Comparison of ENCODE assay signal across 25 mouse cellular contexts in genomic region chr5:148758786-148759185, GRCm38 (mm10).
DNase-seq lines count a peak whose midpoint lies in the region; ATAC-seq and TF ChIP-seq lines count a peak whose summit lies in the region.
"Had no signal": no experiment of that assay in that cellular context is flagged by ENCODE, and none has a peak within 500 bp of the region (broad histone marks: within the 10 kb centered on the region; RNA-seq: fewer than 3 reads in every experiment).

No protein-coding gene starts in this region.

- H3K9me3 ChIP-seq in embryonic facial prominence, embryonic 14.5 days (ENCODE audit: control insufficient read depth, low read length), result 0 out of 2 replicates have a peak, but pooled peaks cover 5% of the 10 kb centered on the region
- H3K9me3 ChIP-seq in embryonic facial prominence, embryonic 10.5 days, result peaks cover 5% of the 10 kb centered on the region; the same call in 1 of the 2 replicates
- H3K9me3 ChIP-seq: forebrain, embryonic 13.5 days; hindbrain, embryonic 13.5 days; limb, embryonic 10.5 days; limb, embryonic 15.5 days; lung, embryonic 15.5 days; stomach, embryonic 15.5 days had no signal

- WGBS in embryonic facial prominence, embryonic 14.5 days, result 64% methylated on average over 7 of the region's 7 CpGs
- 79% methylated on average over 7 of the region's 7 CpGs for WGBS in embryonic facial prominence, embryonic 10.5 days
- 76% methylated on average over 7 of the region's 7 CpGs for WGBS in lung, adult 2 months
- 88% methylated on average over 7 of the region's 7 CpGs for WGBS in thymus, adult 2 months

- H3K27me3 ChIP-seq in embryonic facial prominence, embryonic 14.5 days (replicated peaks; ENCODE audit: control insufficient read depth, insufficient read depth, low read length), result no peaks in the 10 kb centered on the region
- H3K27me3 ChIP-seq in embryonic facial prominence, embryonic 10.5 days (replicated peaks; ENCODE audit: low read depth, poor library complexity, severe bottlenecking), result no peaks in the 10 kb centered on the region
- no peaks in the 10 kb centered on the region for H3K27me3 ChIP-seq in thymus, adult 2 months (ENCODE audit: control insufficient read depth, insufficient read depth, low read length)
- H3K27me3 ChIP-seq: forebrain, embryonic 13.5 days; hindbrain, embryonic 13.5 days; limb, embryonic 15.5 days; lung, embryonic 15.5 days; stomach, embryonic 15.5 days had no signal

- H3K4me3 ChIP-seq in embryonic facial prominence, embryonic 14.5 days (ENCODE audit: low read depth, low read length), result no peak overlapping the region
- no peak overlapping the region for H3K4me3 ChIP-seq in embryonic facial prominence, embryonic 10.5 days
- no peak overlapping the region for H3K4me3 ChIP-seq in lung, adult 2 months (replicated peaks; ENCODE audit: extremely low read depth, low read depth, low read length)
- no peak overlapping the region for H3K4me3 ChIP-seq in thymus, adult 2 months (ENCODE audit: control insufficient read depth, insufficient read depth, low read length)
- H3K4me3 ChIP-seq: forebrain, embryonic 13.5 days; hindbrain, embryonic 13.5 days; limb, embryonic 10.5 days; limb, embryonic 15.5 days; lung, embryonic 15.5 days; stomach, embryonic 15.5 days had no signal

- no peak; the same call in 1 of the 2 replicates for ATAC-seq in embryonic facial prominence, embryonic 14.5 days (ENCODE audit: low read depth)
- ATAC-seq: forebrain, embryonic 13.5 days; midbrain, embryonic 16.5 days had no signal

- intact Hi-C loops in heart, postnatal 10 days (cut with DNase I), result no loop called here

- H3K4me1 ChIP-seq in embryonic facial prominence, embryonic 14.5 days (ENCODE audit: control insufficient read depth, insufficient read depth, low read length), result peaks cover 6% of the 10 kb centered on the region; the same call in 1 of the 2 replicates
- H3K4me1 ChIP-seq in embryonic facial prominence, embryonic 10.5 days, result peaks cover 45% of the 10 kb centered on the region
- H3K4me1 ChIP-seq in lung, adult 2 months (ENCODE audit: control insufficient read depth, insufficient read depth, low read length), result no peaks in the 10 kb centered on the region
- H3K4me1 ChIP-seq in thymus, adult 2 months (replicated peaks; ENCODE audit: control insufficient read depth, insufficient read depth, low read length), result no peaks in the 10 kb centered on the region

- H3K9ac ChIP-seq in embryonic facial prominence, embryonic 14.5 days (ENCODE audit: low read depth, low read length), result no peak overlapping the region
- H3K9ac ChIP-seq: forebrain, embryonic 13.5 days; hindbrain, embryonic 13.5 days; limb, embryonic 15.5 days; liver, embryonic 14.5 days; lung, embryonic 15.5 days; stomach, embryonic 15.5 days had no signal

- no peaks in the 10 kb centered on the region for H3K36me3 ChIP-seq in embryonic facial prominence, embryonic 14.5 days (ENCODE audit: control insufficient read depth, insufficient read depth, low read length)
- no peaks in the 10 kb centered on the region for H3K36me3 ChIP-seq in embryonic facial prominence, embryonic 10.5 days (replicated peaks)
- no peaks in the 10 kb centered on the region for H3K36me3 ChIP-seq in thymus, adult 2 months (ENCODE audit: control insufficient read depth, insufficient read depth, low read length)
- H3K36me3 ChIP-seq: G1E; hindbrain, embryonic 13.5 days; limb, embryonic 10.5 days; limb, embryonic 15.5 days; lung, embryonic 15.5 days; stomach, embryonic 15.5 days had no signal

- DNase-seq in embryonic facial prominence, embryonic 14.5 days (ENCODE audit: low spot score), result peak; percentile 44
- DNase-seq in embryonic facial prominence, embryonic 10.5 days (ENCODE audit: low spot score), result no peak
- DNase-seq in lung, adult 2 months, result peak; percentile 8
- no peak for DNase-seq in lung, postnatal 25 days (ENCODE audit: low spot score)
- DNase-seq in kidney, postnatal 14 days, result peak; percentile 57
- DNase-seq in thymus, adult 2 months, result no peak
- no peak for DNase-seq in heart, postnatal 10 days
- DNase-seq: adrenal gland, postnatal 10 days; cerebellum, adult 8-10 months; gastrocnemius, postnatal 14 days; heart, postnatal 4 days; layer of hippocampus, adult 9-11 months; right cerebral cortex, postnatal 25 days; thymus, postnatal 36 days had no signal

- no peak for TF ChIP-seq CTCF in lung, adult 2 months (IDR thresholded peaks at IDR 0.05; ENCODE audit: insufficient read depth, low read length)
- TF ChIP-seq CTCF in thymus, adult 2 months (IDR thresholded peaks at IDR 0.05; ENCODE audit: borderline replicate concordance, control insufficient read depth, extremely low read depth, insufficient read depth, low read length, poor library complexity), result no peak

- TF ChIP-seq POLR2A in lung, adult 2 months (IDR thresholded peaks at IDR 0.05; ENCODE audit: borderline replicate concordance, extremely low read depth, low read depth, low read length), result no peak
- TF ChIP-seq POLR2A in thymus, adult 2 months (IDR thresholded peaks at IDR 0.05; ENCODE audit: control insufficient read depth, extremely low read depth, insufficient read depth, low read length, poor library complexity), result no peak

- H3K4me2 ChIP-seq in embryonic facial prominence, embryonic 14.5 days (ENCODE audit: low read depth, low read length), result no peak overlapping the region
- H3K4me2 ChIP-seq: forebrain, embryonic 13.5 days; heart, embryonic 11.5 days; hindbrain, embryonic 13.5 days; limb, embryonic 15.5 days; lung, embryonic 15.5 days; midbrain, embryonic 11.5 days; stomach, embryonic 15.5 days had no signal

- H3K27ac ChIP-seq in embryonic facial prominence, embryonic 14.5 days (replicated peaks; ENCODE audit: low read depth, low read length), result no peak overlapping the region
- H3K27ac ChIP-seq in embryonic facial prominence, embryonic 10.5 days (replicated peaks), result no peak overlapping the region
- H3K27ac ChIP-seq in thymus, adult 2 months (ENCODE audit: control insufficient read depth, insufficient read depth, low read length), result no peak overlapping the region
- H3K27ac ChIP-seq: forebrain, embryonic 13.5 days; hindbrain, embryonic 13.5 days; limb, embryonic 10.5 days; limb, embryonic 15.5 days; liver, embryonic 14.5 days; lung, embryonic 15.5 days; stomach, embryonic 15.5 days had no signal

Comparison
In these comparisons a context has a peak if more than half of its experiments do, and no peak if none do; other contexts are left out.
1. DNase-seq: peak in embryonic facial prominence, embryonic 14.5 days (single experiment), lung, adult 2 months (single experiment) and kidney, postnatal 14 days (single experiment); none in embryonic facial prominence, embryonic 10.5 days (single experiment), lung, postnatal 25 days (single experiment), thymus, adult 2 months (single experiment) and heart, postnatal 10 days (0 of 2).